Mouse (Mus musculus) limb, embryonic 14.5 days (tissue): ENCODE measurements around the gene Tpte. TPM values are rescaled to one million over a fixed set of nuclear protein-coding genes. Genes with fewer than 3 reads are reported as not detected.
A peak's percentile ranks its signal among the peaks of the same experiment; 100 is the strongest.

Experiments used
- ATAC-seq: fragments of 200-750 bp; cut with Nextera tagmentation; 2 replicates; pipeline ENCODE4 v1.8.0; 2017; ENCODE audit warnings: low read depth, moderate number of reproducible peaks, moderate TSS enrichment; ENCODE audit not compliant: low FRiP score
- DNase-seq: peaks from one replicate; pipeline ENCODE4 v3.0.0-alpha.2; 2015; ENCODE audit warnings: low spot score
- H3K27ac ChIP-seq: fragments of 300-500 bp; sonication (generic); replicated peaks from 2 replicates; pipeline ENCODE4 v1.5.1; 2014; ENCODE audit warnings: low read depth, mild to moderate bottlenecking, low read length, moderate library complexity, mixed read lengths
- H3K27me3 ChIP-seq: fragments of 300-500 bp; sonication (generic); 2 replicates; pipeline ENCODE4 v1.6.1; 2014; ENCODE audit warnings: low read length, mixed read lengths; ENCODE audit not compliant: control insufficient read depth, insufficient read depth
- H3K36me3 ChIP-seq: fragments of 300-500 bp; sonication (generic); 2 replicates; pipeline ENCODE4 v1.6.1; 2014; ENCODE audit warnings: mild to moderate bottlenecking, low read length, moderate library complexity, mixed read lengths; ENCODE audit not compliant: control insufficient read depth, insufficient read depth
- H3K4me1 ChIP-seq: fragments of 300-500 bp; sonication (generic); 2 replicates; pipeline ENCODE4 v1.6.1; 2014; ENCODE audit warnings: antibody characterized with exemption, low read length, mixed read lengths; ENCODE audit not compliant: control insufficient read depth, insufficient read depth
- H3K4me2 ChIP-seq: fragments of 300-500 bp; sonication (generic); replicated peaks from 2 replicates; pipeline ENCODE4 v1.6.1; 2014; ENCODE audit warnings: low read depth, mild to moderate bottlenecking, low read length, moderate library complexity; ENCODE audit not compliant: severe bottlenecking
- H3K4me3 ChIP-seq: fragments of 300-500 bp; sonication (generic); replicated peaks from 2 replicates; pipeline ENCODE4 v1.5.1; 2014; ENCODE audit warnings: low read length
- H3K9ac ChIP-seq: fragments of 300-500 bp; sonication (generic); 2 replicates; pipeline ENCODE4 v1.6.1; 2014; ENCODE audit warnings: mild to moderate bottlenecking, low read depth, low read length, moderate library complexity; ENCODE audit not compliant: severe bottlenecking
- H3K9me3 ChIP-seq: fragments of 300-500 bp; sonication (generic); 2 replicates; pipeline ENCODE4 v1.6.1; 2016; ENCODE audit warnings: low read length; ENCODE audit not compliant: control insufficient read depth
- POLR2A ChIP-seq: fragments of 200-500 bp; IDR thresholded peaks from 2 replicates; pipeline ENCODE4 v1.8.0; 2012; ENCODE audit warnings: inconsistent platforms, mild to moderate bottlenecking, moderate library complexity, borderline replicate concordance; ENCODE audit not compliant: insufficient read depth, insufficient read length; ENCODE audit errors: extremely low read depth
- WGBS: fragments of 180-500 bp; shearing (Covaris S2); extraction: QIAGEN DNeasy Blood & Tissue Kit; methylation state at CpG from one replicate; pipeline ENCODE4 v1.1.7; 2014; 5-methylcytosine and 5-hydroxymethylcytosine counted together
- polyA plus RNA-seq, 2 experiments: library from polyadenylated mRNA; depleted of rRNA in 1 of 2; stranded (reverse) in 1 of 2; unstranded in 1 of 2; fragments of >200 nt; fragmentation: Nextera tagmentation in 1 of 2; extraction: Ambion mirVana in 1 of 2; gene quantifications; 2 replicates each; pipeline versions ENCODE4 v1.2.1 to v1.2.3; 2012 to 2014

Gene Tpte
- polyA plus RNA-seq, 2 experiments = 0.07 TPM; not detected in 1

DNA sequence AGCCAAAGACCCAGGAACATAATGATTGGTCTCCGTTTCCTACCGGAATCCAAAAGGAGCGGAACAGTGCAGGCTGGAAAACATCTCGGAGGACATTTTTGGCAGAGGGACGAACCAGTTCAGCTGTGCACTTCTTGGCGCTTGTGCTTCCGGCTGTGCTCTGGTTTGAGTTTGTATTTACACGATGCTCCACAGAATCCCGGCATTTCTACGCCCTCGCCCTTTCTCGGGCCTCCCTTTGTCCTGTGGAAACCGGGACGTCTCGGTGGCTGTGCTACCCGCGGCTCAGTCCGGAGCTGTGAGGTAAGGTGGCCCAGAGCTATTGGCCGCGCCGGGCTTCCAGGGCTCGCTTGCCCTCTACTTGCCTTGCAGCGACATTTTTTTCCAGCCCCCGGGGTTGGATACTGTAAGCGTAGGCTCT lies 128.1 kb downstream of the Tpte start, which contains the start of gene Mrps31:
Gene Mrps31 (plus strand): TSS at position 80 of the 421 bp plus-strand sequence.
- H3K27ac ChIP-seq = peak within 1 kb of the TSS; percentile 84
- ATAC-seq = peak; percentile 94
- peak; percentile 35; the same call in 1 of the 2 replicates for TF ChIP-seq POLR2A
- peak; percentile 93 for DNase-seq
- H3K9me3 ChIP-seq = no peaks in the 10 kb centered on the region
- H3K36me3 ChIP-seq = peaks cover 11% of the 10 kb centered on the region
- peaks cover 7% of the 10 kb centered on the region for H3K4me1 ChIP-seq
- peak within 1 kb of the TSS; percentile 91 for H3K4me3 ChIP-seq
- under 1% methylated on average over 25 of the region's 25 CpGs for WGBS
- peak within 1 kb of the TSS; percentile 94 for H3K9ac ChIP-seq
- H3K27me3 ChIP-seq = no peaks in the 10 kb centered on the region
- peak within 1 kb of the TSS; percentile 77 for H3K4me2 ChIP-seq

DNA sequence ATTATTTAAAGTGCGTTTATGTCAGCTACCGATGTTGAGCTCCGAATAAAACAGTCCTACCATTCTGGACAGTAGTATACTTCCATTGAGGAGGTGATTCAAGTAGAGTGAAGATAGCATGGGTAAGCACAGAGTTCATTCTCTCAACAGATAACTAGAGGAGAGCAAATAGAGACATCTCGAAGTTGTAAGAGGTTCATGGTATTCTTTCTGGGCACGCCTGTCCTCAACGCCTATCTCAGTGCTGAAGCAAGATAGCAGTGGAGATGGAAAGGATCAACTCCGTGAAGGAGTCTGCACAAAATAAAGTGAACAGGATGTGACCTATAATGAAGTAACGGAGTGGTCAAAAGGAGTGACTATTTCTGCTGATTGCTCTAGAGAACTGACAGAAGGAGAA lies 128.7 kb downstream of the Tpte start:
- no peak for DNase-seq
- H3K27me3 ChIP-seq = no peaks in the 10 kb centered on the region
- peaks cover 18% of the 10 kb centered on the region for H3K36me3 ChIP-seq
- H3K27ac ChIP-seq = no peak overlapping the region
- H3K9ac ChIP-seq = peak overlapping the region; percentile 94
- 23% methylated on average over 8 of the region's 8 CpGs for WGBS
- no peak for TF ChIP-seq POLR2A
- no peaks in the 10 kb centered on the region for H3K9me3 ChIP-seq
- peaks cover 7% of the 10 kb centered on the region for H3K4me1 ChIP-seq
- peak overlapping the region; percentile 91 for H3K4me3 ChIP-seq
- ATAC-seq = no peak
- peak overlapping the region; percentile 77 for H3K4me2 ChIP-seq

Other genes starting within 250 kb of the Tpte start
- gene Atp7b, start 223.1 kb upstream of the Tpte start, polyA plus RNA-seq (2012; rRNA removed) = 0.63 TPM in 2 replicates
- 0.29 and 0.37 TPM in 2 replicates for gene Atp7b, start 223.1 kb upstream of the Tpte start, polyA plus RNA-seq (2014; fragmentation: Nextera tagmentation; extraction: Ambion mirVana)
- gene Alg11, start 222.7 kb upstream of the Tpte start, polyA plus RNA-seq (2012; rRNA removed) = 11.3 and 13.6 TPM in 2 replicates
- gene Alg11, start 222.7 kb upstream of the Tpte start, polyA plus RNA-seq (2014; fragmentation: Nextera tagmentation; extraction: Ambion mirVana) = 23.4 and 27.6 TPM in 2 replicates
- 0.05 and 0.26 TPM in 2 replicates for gene Nek5, start 158.4 kb upstream of the Tpte start, polyA plus RNA-seq (2012; rRNA removed)
- 0.15 and 0.32 TPM in 2 replicates for gene Nek5, start 158.4 kb upstream of the Tpte start, polyA plus RNA-seq (2014; fragmentation: Nextera tagmentation; extraction: Ambion mirVana)
- gene Nek3, start 117.0 kb upstream of the Tpte start, polyA plus RNA-seq (2012; rRNA removed) = 4.3 and 6.1 TPM in 2 replicates
- 4.0 and 4.9 TPM in 2 replicates for gene Nek3, start 117.0 kb upstream of the Tpte start, polyA plus RNA-seq (2014; fragmentation: Nextera tagmentation; extraction: Ambion mirVana)
- gene Ckap2, start 97.6 kb upstream of the Tpte start, polyA plus RNA-seq (2012; rRNA removed) = 30.6 and 36.7 TPM in 2 replicates
- 40.3 and 43.0 TPM in 2 replicates for gene Ckap2, start 97.6 kb upstream of the Tpte start, polyA plus RNA-seq (2014; fragmentation: Nextera tagmentation; extraction: Ambion mirVana)
- gene Vps36, start 90.6 kb upstream of the Tpte start, polyA plus RNA-seq (2012; rRNA removed) = 18.1 and 21.6 TPM in 2 replicates
- 32.5 and 33.3 TPM in 2 replicates for gene Vps36, start 90.6 kb upstream of the Tpte start, polyA plus RNA-seq (2014; fragmentation: Nextera tagmentation; extraction: Ambion mirVana)
- 10.6 and 11.0 TPM in 2 replicates for gene Thsd1, start 56.1 kb upstream of the Tpte start, polyA plus RNA-seq (2012; rRNA removed)
- 12.9 and 13.8 TPM in 2 replicates for gene Thsd1, start 56.1 kb upstream of the Tpte start, polyA plus RNA-seq (2014; fragmentation: Nextera tagmentation; extraction: Ambion mirVana)
- gene Slc25a15, start 115.2 kb downstream of the Tpte start, polyA plus RNA-seq (2012; rRNA removed) = 9.2 and 9.7 TPM in 2 replicates
- gene Slc25a15, start 115.2 kb downstream of the Tpte start, polyA plus RNA-seq (2014; fragmentation: Nextera tagmentation; extraction: Ambion mirVana) = 17.2 and 17.4 TPM in 2 replicates
- 14.5 and 20.1 TPM in 2 replicates for gene Mrps31, start 127.9 kb downstream of the Tpte start, polyA plus RNA-seq (2012; rRNA removed)
- 35.0 and 35.4 TPM in 2 replicates for gene Mrps31, start 127.9 kb downstream of the Tpte start, polyA plus RNA-seq (2014; fragmentation: Nextera tagmentation; extraction: Ambion mirVana)